8 mouse cellular contexts compared by ENCODE assay signal in the genomic region with DNA sequence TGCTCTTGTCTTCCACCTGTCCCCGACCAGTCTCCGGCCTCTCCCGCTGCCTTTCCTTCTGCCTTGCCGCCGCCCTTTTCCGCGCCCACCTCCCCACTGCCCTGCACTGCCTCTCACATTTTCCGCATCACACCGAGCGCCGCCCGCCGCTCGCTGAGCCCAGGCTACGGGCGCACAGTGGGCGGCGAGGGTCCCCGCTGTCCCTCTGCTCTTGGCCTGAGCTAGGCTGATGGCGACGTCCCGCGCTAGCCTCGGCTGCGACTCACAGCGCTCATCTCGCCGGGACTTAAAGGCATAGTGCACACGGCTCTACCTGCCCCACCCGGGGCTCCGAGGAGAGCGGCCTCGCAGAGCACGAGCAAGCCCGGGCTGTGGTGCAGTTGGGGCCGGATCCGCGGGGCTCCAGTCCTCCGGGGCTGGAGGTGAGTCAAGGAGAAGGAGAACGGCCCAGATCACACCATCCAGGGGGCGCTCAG. TPM values are rescaled to one million over a fixed set of nuclear protein-coding genes. Genes with fewer than 3 reads are reported as not detected.
DNase-seq lines count a peak whose midpoint lies in the region; ATAC-seq lines count a peak whose summit lies in the region.

No protein-coding gene starts in this region.

- H3K9ac ChIP-seq in limb, embryonic 12.5 days (replicated peaks): peak overlapping the region; percentile 50

- no peaks in the 10 kb centered on the region for H3K9me3 ChIP-seq in forebrain, embryonic 10.5 days
- no peaks in the 10 kb centered on the region for H3K9me3 ChIP-seq in limb, embryonic 12.5 days

- ATAC-seq in limb, embryonic 12.5 days (ENCODE audit: insufficient number of reproducible peaks, insufficient read depth, low FRiP score, low TSS enrichment, low read depth): peak; percentile 32; the same call in 1 of the 2 replicates

- under 1% methylated on average over 41 of the region's 41 CpGs for WGBS in forebrain, embryonic 10.5 days
- under 1% methylated on average over 41 of the region's 41 CpGs for WGBS in limb, embryonic 12.5 days

- H3K27me3 ChIP-seq in forebrain, embryonic 10.5 days (ENCODE audit: poor library complexity, severe bottlenecking): peaks cover 93% of the 10 kb centered on the region
- H3K27me3 ChIP-seq in limb, embryonic 12.5 days: peaks cover 96% of the 10 kb centered on the region

- H3K4me1 ChIP-seq in forebrain, embryonic 10.5 days: peaks cover 22% of the 10 kb centered on the region
- H3K4me1 ChIP-seq in limb, embryonic 12.5 days (replicated peaks): peaks cover 19% of the 10 kb centered on the region

- H3K36me3 ChIP-seq in forebrain, embryonic 10.5 days (replicated peaks): no peaks in the 10 kb centered on the region
- H3K36me3 ChIP-seq in limb, embryonic 12.5 days: no peaks in the 10 kb centered on the region

- peak overlapping the region; percentile 98 for H3K4me2 ChIP-seq in limb, embryonic 12.5 days

- DNase-seq in kidney, postnatal 10 days: peak; percentile 24
- no peak for DNase-seq in kidney, postnatal 14 days
- peak; percentile 54 for DNase-seq in cerebellum, adult 11 months
- DNase-seq in forebrain, embryonic 10.5 days (ENCODE audit: extremely low spot score, low spot score): peak; percentile 43
- DNase-seq in right cerebral cortex, postnatal 14 days: peak; percentile 48
- no peak for DNase-seq in spleen, postnatal 4 days (ENCODE audit: low spot score in 2 of 2)
- DNase-seq in T-cell, adult 2 months (ENCODE audit: low spot score): no peak

- peak overlapping the region; percentile 60 for H3K4me3 ChIP-seq in forebrain, embryonic 10.5 days
- peak overlapping the region; percentile 55 for H3K4me3 ChIP-seq in limb, embryonic 12.5 days (replicated peaks)

- H3K27ac ChIP-seq in forebrain, embryonic 10.5 days: no peak overlapping the region
- no peak overlapping the region for H3K27ac ChIP-seq in limb, embryonic 12.5 days

RNA-seq across cellular contexts. Expression of gene Lingo1, which starts 0.4 kb away (rescaled TPM):
- polyA plus RNA-seq in forebrain, embryonic 10.5 days (2016; fragmentation: Nextera tagmentation; extraction: Ambion mirVana): 0.74 and 0.77 TPM in 2 replicates
- 2.1 and 2.5 TPM in 2 replicates for polyA plus RNA-seq in limb, embryonic 12.5 days (2016; fragmentation: Nextera tagmentation; extraction: Ambion mirVana)

Comparison
In these comparisons a context has a peak if more than half of its experiments do, and no peak if none do; other contexts are left out.
1. DNase-seq: peak in kidney, postnatal 10 days (single experiment), cerebellum, adult 11 months (single experiment), forebrain, embryonic 10.5 days (single experiment) and right cerebral cortex, postnatal 14 days (single experiment); none in kidney, postnatal 14 days (single experiment), spleen, postnatal 4 days (0 of 2) and T-cell, adult 2 months (single experiment).